Comparison of ENCODE assay signal across 10 mouse cellular contexts in genomic region chr7:101501675-101502074, GRCm38 (mm10).
DNase-seq lines count a peak whose midpoint lies in the region; ATAC-seq and TF ChIP-seq lines count a peak whose summit lies in the region.
"Had no signal": no experiment of that assay in that cellular context is flagged by ENCODE, and none has a peak within 500 bp of the region (broad histone marks: within the 10 kb centered on the region; RNA-seq: fewer than 3 reads in every experiment).

No protein-coding gene starts in this region.

- H3K27ac ChIP-seq in heart, postnatal 0 days (ENCODE audit: low read depth): no peak overlapping the region
- H3K27ac ChIP-seq in lung, postnatal 0 days (ENCODE audit: low read length): no peak overlapping the region
- H3K27ac ChIP-seq in ES-E14 (ENCODE audit: insufficient read depth, low read depth, low read length, poor library complexity, severe bottlenecking): no peak overlapping the region
- no peak overlapping the region for H3K27ac ChIP-seq in small intestine, adult 2 months (ENCODE audit: insufficient read depth, low read depth, low read length)

- TF ChIP-seq POLR2A in small intestine, adult 2 months (IDR thresholded peaks at IDR 0.05; ENCODE audit: low read depth, low read length): no peak

- TF ChIP-seq EP300 in heart, postnatal 0 days (IDR thresholded peaks at IDR 0.05; ENCODE audit: low read depth): no peak
- TF ChIP-seq EP300 in lung, postnatal 0 days (IDR thresholded peaks at IDR 0.05): no peak

- H3K9ac ChIP-seq in heart, postnatal 0 days (replicated peaks; ENCODE audit: low read depth, low read length): no peak overlapping the region
- H3K9ac ChIP-seq in lung, postnatal 0 days (replicated peaks; ENCODE audit: low read depth): no peak overlapping the region
- H3K9ac ChIP-seq in ES-E14 (ENCODE audit: insufficient read depth, low read depth, low read length, poor library complexity, severe bottlenecking): no peak overlapping the region

- no peak overlapping the region for H3K4me3 ChIP-seq in heart, postnatal 0 days (ENCODE audit: low read depth, low read length)
- no peak overlapping the region for H3K4me3 ChIP-seq in lung, postnatal 0 days (ENCODE audit: low read depth, low read length)
- H3K4me3 ChIP-seq in ES-E14 (ENCODE audit: insufficient read depth in 1 of 2, low read depth in 1 of 2, low read length in 2 of 2, poor library complexity in 1 of 2, severe bottlenecking in 1 of 2): peak overlapping the region in 1 of 2 experiments; percentile 29; a peak in 1 of 4 replicates
- no peak overlapping the region for H3K4me3 ChIP-seq in small intestine, adult 2 months (ENCODE audit: low read depth, low read length)
- H3K4me3 ChIP-seq: erythroblast, embryonic 14.5 days had no signal

- in situ Hi-C loops in ES-E14 (cut with MboI; ENCODE audit: low sequenced_read_pairs in 2 of 2, unreplicated experiment in 2 of 2): loop anchor here in 1 of 2 experiments (5.0 kb wide), 1 partner anchor 54 kb away; no protein-coding TSS in a partner anchor

- 71% methylated on average over 6 of the region's 6 CpGs for WGBS in heart, postnatal 0 days
- 76% methylated on average over 6 of the region's 6 CpGs for WGBS in lung, postnatal 0 days
- WGBS in small intestine, adult 2 months: 58% methylated on average over 6 of the region's 6 CpGs

- peak; percentile 39 for TF ChIP-seq CTCF in heart, postnatal 0 days (IDR thresholded peaks at IDR 0.05; ENCODE audit: low read depth)
- peak; percentile 57 for TF ChIP-seq CTCF in lung, postnatal 0 days (IDR thresholded peaks at IDR 0.05)
- peak; percentile 27; the same call in 1 of the 2 replicates for TF ChIP-seq CTCF in small intestine, adult 2 months (IDR thresholded peaks at IDR 0.05; ENCODE audit: extremely low read depth, insufficient read length, insufficient replicate concordance, low read depth, low read length)

- no peaks in the 10 kb centered on the region for H3K9me3 ChIP-seq in heart, postnatal 0 days (replicated peaks; ENCODE audit: control insufficient read depth, low read length)
- H3K9me3 ChIP-seq in lung, postnatal 0 days (ENCODE audit: low read length): no peaks in the 10 kb centered on the region
- no peaks in the 10 kb centered on the region for H3K9me3 ChIP-seq in ES-E14 (ENCODE audit: control insufficient read depth, insufficient read depth, low read depth, low read length)

- H3K36me3 ChIP-seq in heart, postnatal 0 days (replicated peaks; ENCODE audit: control insufficient read depth, insufficient read depth, low read length): no peaks in the 10 kb centered on the region
- H3K36me3 ChIP-seq in lung, postnatal 0 days (ENCODE audit: insufficient read depth, low read length): no peaks in the 10 kb centered on the region
- no peaks in the 10 kb centered on the region for H3K36me3 ChIP-seq in ES-E14 (ENCODE audit: control insufficient read depth, insufficient read depth, low read length, poor library complexity, severe bottlenecking)
- no peaks in the 10 kb centered on the region for H3K36me3 ChIP-seq in small intestine, adult 2 months (ENCODE audit: control insufficient read depth, insufficient read depth, low read length)

- ATAC-seq in heart, postnatal 0 days (ENCODE audit: insufficient read depth, low read depth): no peak
- ATAC-seq in lung, postnatal 0 days: no peak
- no peak for ATAC-seq in cerebellum, adult (ENCODE audit: insufficient number of reproducible peaks, low FRiP score, low TSS enrichment)
- ATAC-seq in inflammation-experienced regulatory T-cells, adult 6 months: no peak

- H3K4me1 ChIP-seq in heart, postnatal 0 days (ENCODE audit: control insufficient read depth, insufficient read depth): no peaks in the 10 kb centered on the region; the same call in 1 of the 2 replicates
- H3K4me1 ChIP-seq in lung, postnatal 0 days (ENCODE audit: insufficient read depth, low read depth, low read length): no peaks in the 10 kb centered on the region
- peaks cover 0 to 10% of the 10 kb centered on the region in 2 experiments; a peak in 1 of 4 replicates for H3K4me1 ChIP-seq in ES-E14 (ENCODE audit: control insufficient read depth in 2 of 2, insufficient read depth in 2 of 2, low read length in 2 of 2, poor library complexity in 1 of 2)
- H3K4me1 ChIP-seq in small intestine, adult 2 months (ENCODE audit: control insufficient read depth, insufficient read depth, insufficient read length, low read length): 0 out of 2 replicates have a peak, but pooled peaks cover 4% of the 10 kb centered on the region

- peaks cover 58% of the 10 kb centered on the region for H3K27me3 ChIP-seq in heart, postnatal 0 days (ENCODE audit: control insufficient read depth, insufficient read depth, low read length)
- 0 out of 2 replicates have a peak, but pooled peaks cover 3% of the 10 kb centered on the region for H3K27me3 ChIP-seq in lung, postnatal 0 days (replicated peaks; ENCODE audit: insufficient read depth, low read length)
- H3K27me3 ChIP-seq in small intestine, adult 2 months (ENCODE audit: control insufficient read depth, insufficient read depth, low read length): 0 out of 2 replicates have a peak, but pooled peaks cover 4% of the 10 kb centered on the region

- no peak for DNase-seq in heart, postnatal 0 days (ENCODE audit: low spot score)
- no peak for DNase-seq in heart, adult 9 months (ENCODE audit: low spot score in 2 of 2)
- no peak for DNase-seq in lung, postnatal 0 days (ENCODE audit: low spot score)
- no peak for DNase-seq in lung, adult 18-20 months
- peak; percentile 88 for DNase-seq in ES-E14 (ENCODE audit: low read depth, low spot score)
- DNase-seq: cerebellum, adult 9-11 months had no signal

- no peak overlapping the region for H3K4me2 ChIP-seq in heart, postnatal 0 days (ENCODE audit: low read depth, low read length)
- H3K4me2 ChIP-seq in lung, postnatal 0 days (replicated peaks; ENCODE audit: low read depth, low read length): no peak overlapping the region

TF ChIP-seq in ES-E14, 5 proteins besides CTCF, POLR2A, EP300 and RAD21:
- TF ChIP-seq HCFC1 (IDR thresholded peaks at IDR 0.05; ENCODE audit: borderline replicate concordance, insufficient read depth, low read length) (no peak), ZNF384 (IDR thresholded peaks at IDR 0.05; ENCODE audit: low read depth, low read length) (no peak), CHD2 (IDR thresholded peaks at IDR 0.05; ENCODE audit: low read depth, low read length) (no peak), ZC3H11A (IDR thresholded peaks at IDR 0.05; ENCODE audit: borderline replicate concordance, low read depth, low read length) (no peak)
